ENCODE assay signal across 10 mouse cellular contexts in genomic region chr12:16643508-16644345, GRCm38 (mm10). TPM values are rescaled to one million over a fixed set of nuclear protein-coding genes. Genes with fewer than 3 reads are reported as not detected.
DNase-seq lines count a peak whose midpoint lies in the region; ATAC-seq lines count a peak whose summit lies in the region.
"Had no signal": no experiment of that assay in that cellular context is flagged by ENCODE, and none has a peak within 500 bp of the region (broad histone marks: within the 10 kb centered on the region; RNA-seq: fewer than 3 reads in every experiment).

No protein-coding gene starts in this region.

- no peaks in the 10 kb centered on the region for H3K36me3 ChIP-seq in embryonic facial prominence, embryonic 15.5 days
- no peaks in the 10 kb centered on the region for H3K36me3 ChIP-seq in heart, embryonic 13.5 days

- DNase-seq in kidney, adult 9 months = peak; percentile 55
- DNase-seq in kidney, postnatal 14 days = no peak
- peak; percentile 50 to 59 for DNase-seq in layer of hippocampus, postnatal 36 days
- peak; percentile 37 for DNase-seq in right cerebral cortex, adult 18-20 months
- no peak for DNase-seq in spleen, postnatal 14 days (ENCODE audit: low spot score in 2 of 2)

- no peak overlapping the region for H3K4me2 ChIP-seq in embryonic facial prominence, embryonic 15.5 days (replicated peaks)
- no peak overlapping the region for H3K4me2 ChIP-seq in heart, embryonic 13.5 days

- H3K9me3 ChIP-seq in embryonic facial prominence, embryonic 15.5 days (replicated peaks) = no peaks in the 10 kb centered on the region
- no peaks in the 10 kb centered on the region for H3K9me3 ChIP-seq in heart, embryonic 13.5 days

- H3K9ac ChIP-seq in embryonic facial prominence, embryonic 15.5 days = no peak overlapping the region
- H3K9ac ChIP-seq in heart, embryonic 13.5 days = peak overlapping the region; percentile 41; the same call in 1 of the 2 replicates

- peak; percentile 63; the same call in 1 of the 2 replicates for ATAC-seq in embryonic facial prominence, embryonic 15.5 days (ENCODE audit: insufficient number of reproducible peaks, low FRiP score, low TSS enrichment, low read depth)
- no peak for ATAC-seq in heart, embryonic 13.5 days (ENCODE audit: extremely low read depth, insufficient number of reproducible peaks, low FRiP score, low TSS enrichment)
- no peak for ATAC-seq in megakaryocyte, adult 5-6 weeks (ENCODE audit: poor library complexity, severe bottlenecking)

- H3K27ac ChIP-seq in embryonic facial prominence, embryonic 15.5 days (replicated peaks) = 0 out of 2 replicates have a peak overlapping the region, but pooled peaks have one; percentile 17
- peak overlapping the region; percentile 64 for H3K27ac ChIP-seq in heart, embryonic 13.5 days (replicated peaks)

- peaks cover 7% of the 10 kb centered on the region; the same call in 1 of the 2 replicates for H3K4me1 ChIP-seq in embryonic facial prominence, embryonic 15.5 days
- H3K4me1 ChIP-seq in heart, embryonic 13.5 days = peaks cover 23% of the 10 kb centered on the region

- WGBS in embryonic facial prominence, embryonic 15.5 days = 37% methylated on average over 12 of the region's 12 CpGs
- 49% methylated on average over 12 of the region's 12 CpGs for WGBS in heart, embryonic 13.5 days

- H3K4me3 ChIP-seq in embryonic facial prominence, embryonic 15.5 days (replicated peaks) = no peak overlapping the region
- H3K4me3 ChIP-seq in heart, embryonic 13.5 days = no peak overlapping the region

- no peaks in the 10 kb centered on the region for H3K27me3 ChIP-seq in embryonic facial prominence, embryonic 15.5 days
- no peaks in the 10 kb centered on the region for H3K27me3 ChIP-seq in heart, embryonic 13.5 days (replicated peaks)

RNA-seq across cellular contexts. Expression of gene Ntsr2, which starts 9.5 kb away (rescaled TPM):
- polyA plus RNA-seq in embryonic facial prominence, embryonic 15.5 days (2015; fragmentation: Nextera tagmentation; extraction: Ambion mirVana) = not detected in 2 replicates
- not detected in 2 replicates for polyA plus RNA-seq in heart, embryonic 13.5 days (2015; fragmentation: Nextera tagmentation; extraction: Ambion mirVana)
- total RNA-seq in layer of hippocampus, postnatal 36 days (2021) = 100 to 1,000 TPM; 195 to 199 TPM
- not detected in 2 replicates for total RNA-seq in megakaryocyte, adult 5-6 weeks (2015)
- not detected in 2 replicates for total RNA-seq in megakaryocyte, adult 5-6 weeks (2017)
- total RNA-seq: ES-E14 had no signal
- polyA plus RNA-seq: limb, embryonic 11.5 days had no signal

RNA-seq across cellular contexts. Expression of gene Lpin1, which starts 33.0 kb away (rescaled TPM):
- 6.2 and 6.5 TPM in 2 replicates for polyA plus RNA-seq in embryonic facial prominence, embryonic 15.5 days (2015; fragmentation: Nextera tagmentation; extraction: Ambion mirVana)
- polyA plus RNA-seq in heart, embryonic 13.5 days (2015; fragmentation: Nextera tagmentation; extraction: Ambion mirVana) = 4.9 and 6.0 TPM in 2 replicates
- total RNA-seq in layer of hippocampus, postnatal 36 days (2021) = 10 to 100 TPM; 25.1 to 26.3 TPM
- total RNA-seq in megakaryocyte, adult 5-6 weeks (2015) = 6.0 and 11.7 TPM in 2 replicates
- total RNA-seq in megakaryocyte, adult 5-6 weeks (2017) = 6.3 and 6.6 TPM in 2 replicates

Comparison
In these comparisons a context has a peak if more than half of its experiments do, and no peak if none do; other contexts are left out.
1. DNase-seq: peak in kidney, adult 9 months (single experiment), layer of hippocampus, postnatal 36 days (2 of 2) and right cerebral cortex, adult 18-20 months (single experiment); none in kidney, postnatal 14 days (single experiment) and spleen, postnatal 14 days (0 of 2).
2. RNA of gene Ntsr2, which starts 9.5 kb away (total RNA-seq): 195 to 199 TPM in layer of hippocampus, postnatal 36 days; not detected in megakaryocyte, adult 5-6 weeks; every median in the first group is over 100 times any median in the second.